Mouse (Mus musculus) kidney, adult 2 months (tissue): ENCODE results near the gene D430041D05Rik. TPM values are rescaled to one million over a fixed set of nuclear protein-coding genes. Genes with fewer than 3 reads are reported as not detected.
"Not testable (repeated sequence)": the region's sequence is repeated elsewhere in the genome, so short reads cannot be mapped to it uniquely, and the experiment has no call there.

Source experiments
- DNase-seq: peaks from one replicate; pipeline ENCODE4 v3.0.0; 2021
- H3K27ac ChIP-seq: fragments of 200-500 bp; 2 replicates; pipeline ENCODE4 v1.5.1; 2012; ENCODE audit warnings: low read depth, low read length, control low read depth, inconsistent platforms; ENCODE audit not compliant: insufficient read depth
- H3K27me3 ChIP-seq: fragments of 200-500 bp; replicated peaks from 2 replicates; pipeline ENCODE4 v1.6.1; 2012; ENCODE audit warnings: mild to moderate bottlenecking, moderate library complexity, low read length, inconsistent platforms; ENCODE audit not compliant: control insufficient read depth, insufficient read depth
- H3K36me3 ChIP-seq: fragments of 200-500 bp; 2 replicates; pipeline ENCODE4 v1.6.1; 2012; ENCODE audit warnings: mild to moderate bottlenecking, moderate library complexity, low read length, inconsistent platforms; ENCODE audit not compliant: control insufficient read depth, insufficient read depth
- H3K4me1 ChIP-seq: fragments of 200-500 bp; 2 replicates; pipeline ENCODE4 v1.6.1; 2011; ENCODE audit warnings: low read length; ENCODE audit not compliant: control insufficient read depth, insufficient read depth
- H3K4me3 ChIP-seq: fragments of 200-500 bp; 2 replicates; pipeline ENCODE4 v1.5.1; 2011; ENCODE audit warnings: mild to moderate bottlenecking, low read depth, low read length, control low read depth; ENCODE audit not compliant: insufficient read depth
- CTCF ChIP-seq: fragments of 200-500 bp; conservative IDR thresholded peaks from 2 replicates; pipeline ENCODE4 v1.5.1; 2011; ENCODE audit warnings: low read depth, mild to moderate bottlenecking, control low read depth, low read length, moderate library complexity, mixed read lengths; ENCODE audit not compliant: insufficient read depth, insufficient read length
- POLR2A ChIP-seq: fragments of 200-500 bp; IDR thresholded peaks from one replicate; pipeline ENCODE4 v1.6.1; 2011; ENCODE audit warnings: low read depth, low read length, control low read depth
- WGBS: fragments of 180-500 bp; shearing (Covaris S2); methylation state at CpG from one replicate; pipeline ENCODE4 v1.1.7; 2018; 5-methylcytosine and 5-hydroxymethylcytosine counted together
- polyA plus RNA-seq: library from polyadenylated mRNA; depleted of rRNA; stranded (reverse); fragments of >200 nt; gene quantifications from 2 replicates; pipeline ENCODE4 v1.2.3, GENCODE M21; 2012

The D430041D05Rik gene
- polyA plus RNA-seq, 1 experiment, result 0.02 TPM

- TF ChIP-seq CTCF (no peak), POLR2A (no peak)
- no peaks in the 10 kb centered on the region for H3K4me1 ChIP-seq
- H3K36me3 ChIP-seq, result no peaks in the 10 kb centered on the region
- H3K27ac ChIP-seq, result no peak overlapping the region
- no peak overlapping the region for H3K4me3 ChIP-seq
- no peaks in the 10 kb centered on the region for H3K27me3 ChIP-seq
- no peak for DNase-seq
- 84% methylated on average over 6 of the region's 6 CpGs for WGBS
Measured at GRCm38 (mm10) chr2:104104800-104105199, 306.0 kb downstream of the D430041D05Rik start.

GRCm38 (mm10) chr2:104099946-104100345 is 310.9 kb downstream of the D430041D05Rik start:
- TF ChIP-seq POLR2A (no peak), CTCF (no peak)
- Histone ChIP-seq H3K27me3 (no peaks in the 10 kb centered on the region), H3K27ac (no peak overlapping the region), H3K4me1 (no peaks in the 10 kb centered on the region; the same call in 1 of the 2 replicates), H3K36me3 (no peaks in the 10 kb centered on the region), H3K4me3 (no peak overlapping the region)
- WGBS, result 49% methylated on average over 1 of the region's 1 CpGs
- no peak for DNase-seq

GRCm38 (mm10) chr2:104099231-104099585 is 311.6 kb downstream of the D430041D05Rik start:
- no peak for TF ChIP-seq CTCF
- TF ChIP-seq POLR2A, result no peak
- no peak for DNase-seq
- Histone ChIP-seq H3K27ac (no peak overlapping the region), H3K27me3 (no peaks in the 10 kb centered on the region), H3K4me3 (no peak overlapping the region), H3K4me1 (no peaks in the 10 kb centered on the region; the same call in 1 of the 2 replicates), H3K36me3 (no peaks in the 10 kb centered on the region)
- WGBS, result 90% methylated on average over 2 of the region's 2 CpGs

GRCm38 (mm10) chr2:104098529-104099230 is 312.1 kb downstream of the D430041D05Rik start:
- H3K4me3 ChIP-seq, result no peak overlapping the region
- no peak for TF ChIP-seq POLR2A
- TF ChIP-seq CTCF, result no peak
- no peaks in the 10 kb centered on the region for H3K36me3 ChIP-seq
- WGBS, result 47% methylated on average over 3 of the region's 3 CpGs
- no peak overlapping the region for H3K27ac ChIP-seq
- no peaks in the 10 kb centered on the region for H3K27me3 ChIP-seq
- H3K4me1 ChIP-seq, result no peaks in the 10 kb centered on the region; the same call in 1 of the 2 replicates
- DNase-seq, result no peak

GRCm38 (mm10) chr2:104097396-104097795 is 313.4 kb downstream of the D430041D05Rik start:
- H3K27ac ChIP-seq, H3K27me3 ChIP-seq, H3K4me3 ChIP-seq, H3K4me1 ChIP-seq, H3K36me3 ChIP-seq, DNase-seq: not testable (repeated sequence)
- 95% methylated on average over 4 of the region's 4 CpGs for WGBS

- peak overlapping the region; percentile 94; the same call in 1 of the 2 replicates for H3K27ac ChIP-seq
- not testable (repeated sequence) for H3K4me1 ChIP-seq, H3K36me3 ChIP-seq, DNase-seq, H3K27me3 ChIP-seq, H3K4me3 ChIP-seq
- 72% methylated on average over 1 of the region's 1 CpGs for WGBS
Measured at GRCm38 (mm10) chr2:104096796-104097195, 314.0 kb downstream of the D430041D05Rik start.

GRCm38 (mm10) chr2:104096256-104096655 is 314.6 kb downstream of the D430041D05Rik start:
- Histone ChIP-seq H3K27ac (peak overlapping the region; percentile 94), H3K27me3 (no peaks in the 10 kb centered on the region), H3K36me3 (no peaks in the 10 kb centered on the region), H3K4me1 (no peaks in the 10 kb centered on the region; the same call in 1 of the 2 replicates), H3K4me3 (peak overlapping the region; percentile 79)
- DNase-seq, result peak; percentile 19
- no peak for TF ChIP-seq CTCF
- no peak for TF ChIP-seq POLR2A
- WGBS, result 11% methylated on average over 10 of the region's 10 CpGs
